Mouse (Mus musculus): ENCODE measurements at regions not wholly inside any gene's neighbourhood (a gene's known extent, or its start where the extent isn't known, plus 50 kb on each side); places are given as distances from the start of the nearest gene placed in this dataset.

DNA sequence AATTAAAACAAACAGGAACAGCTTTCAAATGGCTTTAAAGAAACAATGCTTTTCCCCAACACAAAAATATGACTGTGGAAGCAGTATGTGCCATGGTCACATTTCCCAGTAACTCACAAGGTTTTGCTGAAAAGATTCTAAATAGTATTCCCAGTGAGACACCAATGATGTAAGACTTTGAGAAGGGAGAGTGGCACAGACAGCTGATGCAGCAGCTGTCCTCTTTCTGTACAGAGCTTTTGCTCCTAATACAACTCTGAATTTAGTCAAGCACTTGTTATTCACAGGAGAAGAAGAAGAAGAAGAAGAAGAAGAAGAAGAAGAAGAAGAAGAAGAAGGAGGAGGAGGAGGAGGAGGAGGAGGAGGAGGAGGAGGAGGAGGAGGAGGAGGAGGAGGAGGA, 1023.6 kb downstream of the 9330182O14Rik start:
- TF ChIP-seq POLR2A (IDR thresholded peaks at IDR 0.05; ENCODE audit: borderline replicate concordance, low read depth, low read length) (no peak), CTCF (IDR thresholded peaks at IDR 0.05; ENCODE audit: low read depth, low read length) (no peak)
